Mouse (Mus musculus) stomach, embryonic 14.5 days (tissue): Measurements from ENCODE around the gene Ddx31. TPM values are rescaled to one million over a fixed set of nuclear protein-coding genes. Genes with fewer than 3 reads are reported as not detected.

Experiments used
- ATAC-seq: fragments of 200-750 bp; cut with Nextera tagmentation; 2 replicates; pipeline ENCODE4 v1.8.0; 2017; ENCODE audit warnings: low read depth, moderate TSS enrichment; ENCODE audit not compliant: insufficient number of reproducible peaks, insufficient read depth, low FRiP score
- H3K27ac ChIP-seq: fragments of 300-500 bp; sonication (generic); 2 replicates; pipeline ENCODE4 v1.5.1; 2014; ENCODE audit warnings: mild to moderate bottlenecking, low read length, moderate library complexity, mixed read lengths
- H3K27me3 ChIP-seq: fragments of 300-500 bp; sonication (generic); 2 replicates; pipeline ENCODE4 v1.6.1; 2014; ENCODE audit warnings: low read length, control low read depth, mixed read lengths; ENCODE audit not compliant: control insufficient read depth, insufficient read depth
- H3K36me3 ChIP-seq: fragments of 300-500 bp; sonication (generic); 2 replicates; pipeline ENCODE4 v1.6.1; 2014; ENCODE audit warnings: mild to moderate bottlenecking, control low read depth, low read length, moderate library complexity, mixed read lengths; ENCODE audit not compliant: control insufficient read depth, insufficient read depth
- H3K4me1 ChIP-seq: fragments of 300-500 bp; sonication (generic); 2 replicates; pipeline ENCODE4 v1.6.1; 2014; ENCODE audit warnings: low read length, control low read depth, mixed read lengths; ENCODE audit not compliant: control insufficient read depth, insufficient read depth
- H3K4me2 ChIP-seq: fragments of 300-500 bp; sonication (generic); replicated peaks from 2 replicates; pipeline ENCODE4 v1.6.1; 2014; ENCODE audit warnings: low read depth, low read length, control low read depth
- H3K4me3 ChIP-seq: fragments of 300-500 bp; sonication (generic); 2 replicates; pipeline ENCODE4 v1.5.1; 2014; ENCODE audit warnings: low read depth, low read length, control low read depth
- H3K9ac ChIP-seq: fragments of 300-500 bp; sonication (generic); replicated peaks from 2 replicates; pipeline ENCODE4 v1.6.1; 2014; ENCODE audit warnings: low read depth, mild to moderate bottlenecking, control low read depth, low read length, moderate library complexity, mixed read lengths
- H3K9me3 ChIP-seq: fragments of 300-500 bp; sonication (generic); 2 replicates; pipeline ENCODE4 v1.6.1; 2016; ENCODE audit warnings: low read depth, low read length, control low read depth; ENCODE audit not compliant: control insufficient read depth
- WGBS: fragments of 180-500 bp; shearing (Covaris S2); extraction: QIAGEN DNeasy Blood & Tissue Kit; methylation state at CpG from one replicate; pipeline ENCODE4 v1.1.7; 2014; 5-methylcytosine and 5-hydroxymethylcytosine counted together
- polyA plus RNA-seq: library from polyadenylated mRNA; unstranded; fragments of >200 nt; fragmentation: Nextera tagmentation; extraction: Ambion mirVana; gene quantifications from 2 replicates; pipeline ENCODE4 v1.2.1, GENCODE M21; 2014

Ddx31 gene
- polyA plus RNA-seq, 1 experiment from 2014 or later = 13.5 TPM

DNA sequence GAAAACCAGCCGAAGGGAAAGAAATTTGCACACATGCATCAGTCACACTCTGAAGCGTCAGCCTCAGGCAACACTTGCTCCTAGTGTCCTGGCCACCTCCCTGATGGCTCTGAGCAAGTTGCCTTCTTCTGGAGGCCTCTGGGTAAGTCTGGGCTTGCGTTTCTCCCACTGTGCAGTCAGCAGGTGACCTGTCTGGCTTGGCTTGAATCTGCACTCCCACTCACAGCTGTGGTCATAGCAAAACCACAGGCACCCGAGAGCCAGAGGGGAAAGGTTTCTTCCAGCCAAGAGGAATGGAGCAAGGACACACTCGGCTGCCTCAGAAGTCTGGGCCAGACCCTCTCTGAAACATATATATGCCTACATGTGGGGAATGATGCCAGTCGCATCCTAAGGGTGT lies 31.4 kb upstream of the Ddx31 start:
- Histone ChIP-seq H3K27me3 (no peaks in the 10 kb centered on the region), H3K27ac (no peak overlapping the region), H3K4me3 (no peak overlapping the region), H3K4me1 (0 out of 2 replicates have a peak, but pooled peaks cover 3% of the 10 kb centered on the region), H3K36me3 (no peaks in the 10 kb centered on the region), H3K9ac (no peak overlapping the region), H3K4me2 (no peak overlapping the region), H3K9me3 (no peaks in the 10 kb centered on the region)
- no peak for ATAC-seq
- WGBS = 81% methylated on average over 6 of the region's 6 CpGs

DNA sequence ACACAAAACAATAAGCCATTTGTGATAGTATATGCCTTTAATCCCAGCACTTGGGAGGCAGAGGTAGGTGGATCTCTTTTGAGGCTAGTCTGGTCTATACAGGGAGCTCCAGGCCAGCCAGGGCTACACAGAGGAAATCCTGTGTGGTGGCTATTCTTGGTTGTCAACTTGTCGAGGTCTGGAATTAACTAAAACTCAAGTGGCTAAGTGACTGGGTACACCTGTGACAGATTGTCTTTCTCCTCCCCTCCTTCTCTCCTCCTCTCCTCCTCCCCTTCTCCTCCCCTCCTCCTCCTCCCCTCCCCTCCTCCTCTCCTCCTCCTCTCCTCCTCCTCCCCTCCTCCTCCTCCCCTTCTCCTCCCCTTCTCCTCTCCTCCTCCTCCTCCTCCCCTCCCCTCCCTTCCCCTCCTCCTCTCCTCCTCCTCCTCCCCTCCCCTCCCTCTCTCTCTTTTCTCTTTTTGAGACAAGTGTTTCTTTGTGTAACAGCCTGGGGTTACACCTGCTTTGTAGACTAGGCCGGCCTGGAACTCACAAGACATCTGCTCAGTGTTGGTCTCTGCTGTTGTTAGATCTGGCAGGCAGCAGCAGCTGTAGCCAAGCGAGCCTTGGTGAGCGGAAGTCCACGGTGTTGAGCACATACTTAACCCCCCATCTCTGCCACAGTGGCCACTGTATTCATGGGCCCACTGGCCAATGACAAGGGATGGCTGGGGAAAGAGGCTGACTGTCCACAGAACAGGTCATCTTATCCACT lies 29.8 kb upstream of the Ddx31 start:
- Histone ChIP-seq H3K4me3 (no peak overlapping the region), H3K9ac (no peak overlapping the region), H3K9me3 (no peaks in the 10 kb centered on the region), H3K27me3 (no peaks in the 10 kb centered on the region), H3K4me2 (no peak overlapping the region), H3K4me1 (0 out of 2 replicates have a peak, but pooled peaks cover 3% of the 10 kb centered on the region), H3K36me3 (no peaks in the 10 kb centered on the region), H3K27ac (no peak overlapping the region)
- no peak for ATAC-seq
- 56% methylated on average over 5 of the region's 5 CpGs for WGBS

DNA sequence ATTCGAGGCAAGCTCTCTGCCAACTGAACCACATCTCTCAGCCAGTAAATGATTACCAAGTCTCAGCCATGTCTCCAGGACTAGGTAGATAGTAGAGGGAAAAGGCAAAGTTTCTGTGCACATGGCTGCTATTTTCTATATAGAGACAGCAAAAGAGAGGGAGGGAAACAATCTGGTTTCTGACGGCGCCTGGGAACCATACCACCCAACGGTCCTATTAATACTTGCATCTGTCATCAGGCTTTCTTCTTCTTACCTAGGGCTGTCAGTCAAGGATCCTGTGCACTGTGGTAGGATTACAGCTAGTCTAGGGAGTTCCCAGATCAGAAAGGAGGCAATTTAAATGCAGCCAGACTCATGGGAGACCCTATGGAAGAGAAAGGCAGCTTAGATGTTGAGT lies 21.3 kb upstream of the Ddx31 start:
- no peak overlapping the region for H3K4me2 ChIP-seq
- H3K4me3 ChIP-seq = no peak overlapping the region
- no peak overlapping the region for H3K9ac ChIP-seq
- H3K27ac ChIP-seq = no peak overlapping the region
- H3K4me1 ChIP-seq = no peaks in the 10 kb centered on the region
- ATAC-seq = no peak
- no peaks in the 10 kb centered on the region for H3K9me3 ChIP-seq
- H3K27me3 ChIP-seq = no peaks in the 10 kb centered on the region
- 68% methylated on average over 4 of the region's 4 CpGs for WGBS
- H3K36me3 ChIP-seq = peaks cover 5% of the 10 kb centered on the region

DNA sequence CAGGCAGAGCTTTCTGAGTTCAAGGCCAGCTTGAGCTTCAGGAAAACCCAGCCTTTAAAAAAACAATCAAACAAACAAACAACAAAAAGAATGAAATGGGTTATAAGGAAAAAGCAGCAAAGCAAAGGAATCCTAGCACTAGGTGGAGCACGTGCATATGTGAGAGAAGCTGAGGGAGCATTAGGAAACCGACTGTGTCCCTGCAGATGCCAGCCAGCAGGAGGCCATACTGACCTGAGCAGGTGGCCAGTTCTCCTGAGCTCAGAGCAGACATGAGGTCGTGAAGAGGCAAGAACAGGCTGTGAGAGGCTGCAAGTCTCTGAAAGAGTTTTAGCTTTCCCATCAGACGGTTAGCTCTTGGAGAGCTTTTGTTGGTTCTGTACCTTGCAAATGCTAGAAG lies 10.9 kb upstream of the Ddx31 start:
- H3K9me3 ChIP-seq = no peaks in the 10 kb centered on the region
- 30% methylated on average over 4 of the region's 4 CpGs for WGBS
- H3K27ac ChIP-seq = no peak overlapping the region
- no peak overlapping the region for H3K4me2 ChIP-seq
- no peak for ATAC-seq
- H3K27me3 ChIP-seq = no peaks in the 10 kb centered on the region
- H3K36me3 ChIP-seq = peaks cover 78% of the 10 kb centered on the region
- no peak overlapping the region for H3K9ac ChIP-seq
- no peaks in the 10 kb centered on the region for H3K4me1 ChIP-seq
- H3K4me3 ChIP-seq = no peak overlapping the region

DNA sequence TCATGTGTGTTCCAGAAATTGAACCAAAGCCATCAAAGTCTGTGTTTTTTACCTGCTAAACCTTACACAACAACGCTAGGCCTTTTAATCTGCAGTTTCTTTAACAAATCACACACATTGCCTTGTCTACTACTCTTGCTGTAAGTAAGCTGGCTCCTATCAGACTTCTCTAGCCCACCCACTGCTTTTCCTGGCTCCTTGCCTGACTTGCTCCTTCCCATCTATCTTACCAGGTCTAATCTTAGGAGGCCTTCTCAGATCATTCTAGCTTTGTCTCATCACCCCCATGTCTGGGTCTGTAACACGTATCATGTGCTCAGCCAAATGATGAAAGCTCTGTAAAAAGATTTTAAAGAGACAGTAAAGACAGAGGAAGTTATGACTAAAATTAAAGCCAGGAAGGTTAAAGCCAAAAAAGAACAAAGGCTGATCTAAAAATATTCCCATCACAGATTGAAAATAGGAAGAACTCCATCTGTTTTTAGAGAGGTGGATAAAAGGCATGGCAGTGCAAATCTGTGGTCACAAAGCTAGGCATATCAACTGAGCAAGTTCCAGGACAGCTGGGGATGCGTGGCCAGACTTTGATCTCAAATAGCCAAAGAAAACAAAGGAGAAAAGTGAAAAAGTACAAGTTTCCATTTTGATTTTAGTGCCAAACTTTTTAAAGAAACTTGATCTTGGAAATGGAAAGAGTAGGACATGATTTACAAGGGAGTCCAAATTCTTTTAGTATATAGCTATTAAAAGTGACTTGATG lies 3.8 kb upstream of the Ddx31 start:
- Histone ChIP-seq H3K4me1 (peaks cover 11% of the 10 kb centered on the region), H3K9me3 (no peaks in the 10 kb centered on the region), H3K4me3 (no peak overlapping the region), H3K36me3 (peaks cover 29% of the 10 kb centered on the region), H3K4me2 (no peak overlapping the region), H3K27ac (no peak overlapping the region), H3K27me3 (no peaks in the 10 kb centered on the region), H3K9ac (no peak overlapping the region)
- WGBS = 59% methylated on average over 3 of the region's 3 CpGs
- ATAC-seq = no peak

DNA sequence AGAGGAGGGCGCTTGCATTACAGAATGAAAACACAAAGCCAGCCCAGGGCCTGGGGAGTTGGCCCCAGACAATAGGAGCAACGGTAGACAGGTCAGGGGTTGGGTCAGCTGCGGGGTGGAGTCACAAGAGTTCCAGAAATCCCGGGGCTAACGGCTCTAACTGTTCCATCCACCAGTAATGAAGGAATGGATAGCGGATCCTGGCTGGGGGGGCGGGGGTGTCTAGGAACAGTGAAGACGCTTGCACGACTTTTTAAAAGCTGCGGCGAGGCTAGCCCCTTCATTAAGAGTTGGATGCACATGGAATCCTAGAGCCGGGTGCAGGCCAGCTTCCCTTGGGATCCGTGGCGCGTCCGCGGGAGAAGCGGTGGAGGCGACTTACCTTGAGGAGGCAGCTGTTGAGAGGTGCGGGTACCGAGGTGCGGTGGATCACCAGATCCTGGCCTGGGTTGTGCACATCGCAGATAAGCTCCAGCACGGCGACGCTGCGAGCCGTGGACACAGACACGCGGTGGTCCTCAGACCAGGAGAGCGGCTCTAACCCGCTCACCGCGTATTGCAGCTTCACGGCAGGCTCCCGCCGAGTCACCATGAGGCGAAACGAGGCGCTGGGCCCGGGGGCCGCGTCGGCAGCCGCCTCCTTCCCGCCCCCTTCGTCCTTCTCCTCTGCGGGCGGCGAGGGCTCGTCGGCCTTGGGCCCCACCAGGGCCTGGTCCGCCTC lies 545 bp upstream of the Ddx31 start:
- Histone ChIP-seq H3K27me3 (no peaks in the 10 kb centered on the region), H3K9me3 (no peaks in the 10 kb centered on the region), H3K27ac (peak overlapping the region; percentile 90), H3K4me1 (peaks cover 20% of the 10 kb centered on the region), H3K36me3 (peaks cover 6% of the 10 kb centered on the region), H3K4me3 (peak overlapping the region; percentile 98), H3K9ac (peak overlapping the region; percentile 89), H3K4me2 (peak overlapping the region; percentile 94)
- WGBS = under 1% methylated on average over 53 of the region's 53 CpGs
- ATAC-seq = peak; percentile 39; the same call in 1 of the 2 replicates

DNA sequence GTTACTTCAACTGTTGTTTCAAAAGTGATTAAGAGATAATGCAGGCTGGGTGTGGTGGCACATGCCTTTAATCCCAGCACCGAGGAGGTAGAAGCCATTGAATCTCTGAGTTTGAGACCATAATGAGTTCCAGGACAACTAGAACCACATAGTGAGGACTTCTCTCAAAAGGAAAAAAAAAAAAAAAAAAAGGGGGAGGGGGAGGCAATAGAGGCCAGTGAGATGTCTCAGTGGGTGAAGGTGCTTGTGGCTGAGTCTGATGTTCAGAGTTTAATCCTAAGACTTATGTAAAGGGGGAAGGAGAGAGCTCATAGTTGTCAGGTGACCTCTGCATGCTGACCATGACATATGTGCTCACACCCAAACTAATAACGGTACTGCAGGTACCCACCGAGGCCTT lies 1.8 kb downstream of the Ddx31 start:
- H3K27me3 ChIP-seq = no peaks in the 10 kb centered on the region
- peaks cover 18% of the 10 kb centered on the region for H3K4me1 ChIP-seq
- no peak overlapping the region for H3K27ac ChIP-seq
- no peak overlapping the region for H3K9ac ChIP-seq
- peaks cover 20% of the 10 kb centered on the region for H3K36me3 ChIP-seq
- WGBS = 68% methylated on average over 3 of the region's 3 CpGs
- ATAC-seq = no peak
- no peaks in the 10 kb centered on the region for H3K9me3 ChIP-seq
- peak overlapping the region; percentile 76; the same call in 1 of the 2 replicates for H3K4me2 ChIP-seq
- no peak overlapping the region for H3K4me3 ChIP-seq

DNA sequence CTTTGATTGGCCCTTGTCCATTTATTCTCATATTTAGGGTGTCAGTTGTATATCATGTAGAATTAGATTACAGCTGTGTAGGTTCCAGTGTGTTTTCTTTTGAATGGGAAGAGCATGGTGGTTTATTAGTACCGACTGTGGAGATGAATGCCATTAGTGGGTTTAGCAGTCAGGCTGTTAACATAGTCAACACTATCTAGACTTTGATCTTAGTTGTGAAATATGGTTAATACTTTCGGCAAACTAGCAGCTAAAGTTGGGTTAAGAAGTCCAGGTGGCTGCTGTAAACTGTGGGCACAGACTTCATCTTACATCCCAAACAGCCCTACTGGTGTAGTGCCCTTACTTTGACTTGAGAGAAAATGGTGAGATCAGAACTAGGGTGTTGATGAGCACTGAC lies 8.7 kb downstream of the Ddx31 start:
- Histone ChIP-seq H3K36me3 (peaks cover 51% of the 10 kb centered on the region), H3K4me1 (no peaks in the 10 kb centered on the region), H3K27me3 (no peaks in the 10 kb centered on the region), H3K9me3 (no peaks in the 10 kb centered on the region), H3K4me2 (no peak overlapping the region), H3K27ac (no peak overlapping the region), H3K4me3 (no peak overlapping the region), H3K9ac (no peak overlapping the region)
- ATAC-seq = no peak
- WGBS = 86% methylated on average over 2 of the region's 2 CpGs
